Mouse (Mus musculus): Measurements from ENCODE around the gene Coq8a.

DNA sequence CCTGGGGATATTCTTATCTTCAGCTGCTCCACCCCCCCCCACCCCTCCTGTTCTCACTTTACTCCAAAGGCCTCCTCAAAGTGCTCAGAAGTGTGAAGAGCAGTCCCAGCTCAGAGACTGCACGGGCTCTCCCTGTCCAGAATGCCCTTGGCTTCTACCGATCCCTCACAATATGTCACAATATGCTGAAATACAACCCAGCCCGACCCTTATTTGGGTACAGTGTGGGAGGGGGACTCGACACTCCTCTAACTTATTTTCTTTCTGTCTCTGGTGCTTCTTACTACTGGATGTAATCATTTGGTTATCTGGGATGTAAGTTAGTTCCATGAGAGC is 281 bp upstream of the Coq8a start:
- TF ChIP-seq POLR2A (IDR thresholded peaks at IDR 0.05; ENCODE audit: low read depth, low read length), result no peak
- no peak for TF ChIP-seq CTCF (IDR thresholded peaks at IDR 0.05; ENCODE audit: extremely low read depth, insufficient read length, insufficient replicate concordance, low read depth, low read length)
